Mouse (Mus musculus): Measurements from ENCODE around the gene Arl4c.

Gene Arl4c

GRCm38 (mm10) chr1:88700961-88701861, 810 bp downstream of the Arl4c start:
- DNase-seq (ENCODE audit: low spot score in 2 of 2) = peak in 1 of 2 experiments; percentile 52

GRCm38 (mm10) chr1:88699856-88700791, 1.9 kb downstream of the Arl4c start:
- DNase-seq (ENCODE audit: low spot score in 2 of 2) = peak; percentile 68 to 70

DNA sequence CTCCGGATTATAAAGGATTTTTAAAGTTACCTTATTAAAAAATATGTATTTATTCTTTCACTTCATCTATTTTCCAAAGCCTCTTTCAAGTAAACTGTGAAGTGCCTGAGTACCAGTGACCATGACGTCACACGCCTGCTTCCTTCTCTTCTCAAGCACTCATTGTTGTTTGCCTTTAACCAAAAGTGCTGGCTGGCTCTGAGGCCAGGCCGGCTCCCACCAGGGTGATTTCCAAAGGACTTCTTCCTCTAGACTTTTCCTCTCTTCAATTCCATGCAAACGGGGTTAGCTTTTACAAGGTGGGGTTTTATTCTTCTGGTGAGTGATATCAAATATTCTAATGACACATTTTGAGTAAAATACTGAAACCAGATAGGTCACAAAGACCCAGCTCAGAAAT, 2.6 kb downstream of the Arl4c start:
- no peak for DNase-seq (ENCODE audit: low spot score in 2 of 2)

- DNase-seq (ENCODE audit: low spot score in 2 of 2) = no peak
Measured at GRCm38 (mm10) chr1:88698926-88699325, 3.1 kb downstream of the Arl4c start.

DNA sequence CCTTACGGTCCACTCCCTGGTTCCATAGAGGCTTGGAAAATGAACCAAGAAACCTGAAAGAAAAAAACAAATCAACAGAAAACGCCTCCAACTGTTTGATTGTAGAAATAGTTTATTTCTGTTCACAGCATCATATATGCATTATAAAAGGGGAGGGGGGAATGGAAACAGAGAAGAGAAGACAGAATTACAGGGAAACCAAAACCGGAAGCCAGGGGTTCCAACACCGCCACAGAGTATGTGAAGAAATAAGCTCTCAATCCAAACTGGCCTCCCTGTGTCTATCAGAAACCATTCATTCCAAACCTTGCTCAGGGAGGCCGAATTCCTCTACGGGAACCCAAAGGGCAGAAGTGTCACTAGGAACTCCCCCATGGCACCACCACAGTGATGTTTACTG, 3.9 kb downstream of the Arl4c start:
- no peak for DNase-seq (ENCODE audit: low spot score in 2 of 2)

GRCm38 (mm10) chr1:88696408-88696807, 5.6 kb downstream of the Arl4c start:
- DNase-seq (ENCODE audit: low spot score in 2 of 2) = no peak

GRCm38 (mm10) chr1:88694353-88694752, 7.7 kb downstream of the Arl4c start:
- DNase-seq (ENCODE audit: low spot score in 2 of 2) = no peak

GRCm38 (mm10) chr1:88692293-88692827, 9.7 kb downstream of the Arl4c start:
- DNase-seq (ENCODE audit: low spot score in 2 of 2) = no peak

- no peak for DNase-seq (ENCODE audit: low spot score in 2 of 2)
Measured at GRCm38 (mm10) chr1:88690601-88691000, 11.4 kb downstream of the Arl4c start.

DNA sequence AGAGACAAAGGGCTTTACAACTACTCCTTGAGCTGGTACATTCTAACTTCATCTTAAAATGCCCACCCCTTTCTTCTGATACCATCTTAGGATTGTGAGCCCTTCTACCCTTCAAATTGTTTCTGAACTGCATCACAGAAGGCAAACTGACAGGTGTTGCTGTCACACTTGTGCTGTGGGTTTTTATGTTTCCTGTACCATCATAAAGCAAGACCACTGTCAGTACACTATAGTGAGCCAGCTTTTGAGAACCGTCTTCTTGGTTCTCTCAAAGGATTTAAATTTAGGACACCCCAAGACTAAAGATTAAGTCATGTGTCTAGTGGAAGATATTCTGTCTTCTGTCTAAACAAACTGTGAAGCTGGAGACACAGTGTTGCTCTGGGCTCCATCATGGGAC, 17.3 kb downstream of the Arl4c start:
- peak in 1 of 2 experiments; percentile 44 for DNase-seq (ENCODE audit: low spot score in 2 of 2)

GRCm38 (mm10) chr1:88681596-88681995, 20.4 kb downstream of the Arl4c start:
- peak; percentile 56 to 72 for DNase-seq (ENCODE audit: low spot score in 2 of 2)

- DNase-seq (ENCODE audit: low spot score in 2 of 2) = no peak
Measured at GRCm38 (mm10) chr1:88680804-88681203, 21.2 kb downstream of the Arl4c start.

GRCm38 (mm10) chr1:88678231-88678739, 23.7 kb downstream of the Arl4c start:
- DNase-seq (ENCODE audit: low spot score in 2 of 2) = no peak

GRCm38 (mm10) chr1:88670807-88671206, 31.2 kb downstream of the Arl4c start:
- DNase-seq (ENCODE audit: low spot score in 2 of 2) = no peak

DNA sequence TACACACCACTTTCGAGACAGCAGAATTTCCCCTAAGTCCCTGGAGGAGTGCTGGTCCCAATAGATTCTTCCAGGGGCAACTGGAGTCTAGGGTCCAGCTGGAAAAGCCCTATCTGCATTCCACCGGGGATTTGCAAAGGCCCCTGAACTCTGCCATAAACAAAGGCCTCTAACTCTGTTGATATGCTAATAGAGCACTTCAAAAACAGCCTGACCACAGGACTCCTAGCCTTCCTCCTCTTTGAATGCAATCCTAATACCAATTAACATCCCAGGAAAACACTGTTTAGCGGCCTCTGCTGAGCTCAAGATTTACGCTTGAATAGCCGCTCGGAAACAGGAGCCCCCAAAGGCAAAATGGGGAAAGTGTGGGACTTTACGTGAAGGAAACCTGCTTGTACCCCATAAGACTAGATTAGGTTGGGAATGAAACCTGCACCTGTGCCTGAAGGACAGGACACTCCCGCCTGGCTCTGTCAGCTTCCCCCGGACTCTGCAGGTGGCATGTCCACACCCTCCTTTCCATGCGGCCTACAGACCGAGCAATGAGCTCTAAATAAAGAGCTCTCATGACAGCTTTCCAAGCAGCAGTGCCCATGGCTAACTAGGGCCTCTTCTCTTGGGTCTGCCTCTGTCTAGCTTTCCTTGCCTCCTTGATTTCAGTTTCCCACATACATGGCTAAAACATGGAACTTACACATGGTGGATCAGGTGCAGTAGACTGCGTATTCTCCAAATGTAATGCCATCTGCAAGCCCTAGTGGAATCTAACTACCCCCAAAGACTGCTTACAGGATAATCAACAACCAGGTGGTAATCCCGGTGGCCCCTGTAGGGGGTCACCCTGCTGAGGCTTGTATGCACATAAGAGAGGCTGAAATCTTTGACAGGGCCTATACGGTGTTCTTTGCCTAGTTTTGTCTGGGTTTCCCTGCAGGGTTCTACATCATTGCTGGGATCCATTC, 32.9 kb downstream of the Arl4c start:
- DNase-seq (ENCODE audit: low spot score in 2 of 2) = no peak

DNA sequence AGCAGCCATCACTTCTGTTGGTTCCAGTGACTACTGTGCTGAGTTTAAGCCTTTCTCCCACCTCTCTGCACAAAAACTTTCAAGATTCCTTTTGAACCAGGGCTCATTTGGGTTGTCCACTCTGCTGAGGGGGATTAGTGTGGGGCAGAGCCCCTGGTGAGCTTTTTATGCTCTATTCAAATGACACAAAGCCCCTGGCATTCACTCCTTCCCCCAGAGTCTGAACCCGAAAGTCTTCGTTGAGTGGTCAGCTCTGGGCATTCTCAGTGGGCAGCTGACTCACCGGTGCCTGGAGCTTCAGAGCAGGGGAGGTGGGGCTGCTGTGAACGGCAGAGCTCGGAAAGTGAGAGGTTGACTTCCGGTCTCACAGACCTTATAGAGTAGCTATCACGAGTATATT, 33.7 kb downstream of the Arl4c start:
- no peak for DNase-seq (ENCODE audit: low spot score in 2 of 2)

GRCm38 (mm10) chr1:88664623-88665022, 37.4 kb downstream of the Arl4c start:
- no peak for DNase-seq (ENCODE audit: low spot score in 2 of 2)

DNA sequence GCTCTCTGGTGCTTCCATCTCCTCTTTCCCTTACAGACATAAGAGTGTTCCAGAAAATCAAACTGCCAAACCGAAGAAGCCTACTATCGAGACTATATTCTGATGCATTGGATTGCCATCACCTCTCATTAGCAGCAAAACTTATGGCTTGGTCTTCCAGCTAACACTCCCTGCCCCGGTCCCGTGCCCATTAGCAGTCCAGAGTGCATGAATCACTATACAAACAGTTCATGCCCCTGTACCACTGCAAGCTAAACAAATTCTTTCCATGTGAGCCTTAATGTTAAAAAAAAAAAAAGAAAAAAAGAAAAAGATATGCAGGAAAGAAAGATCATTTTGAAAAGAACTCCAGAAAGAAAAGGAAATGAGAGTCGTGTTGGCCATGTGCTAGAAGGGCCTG, 39.3 kb downstream of the Arl4c start:
- no peak for DNase-seq (ENCODE audit: low spot score in 2 of 2)

- no peak for DNase-seq (ENCODE audit: low spot score in 2 of 2)
Measured at GRCm38 (mm10) chr1:88661209-88661608, 40.8 kb downstream of the Arl4c start.

GRCm38 (mm10) chr1:88658290-88658857, 43.6 kb downstream of the Arl4c start:
- DNase-seq (ENCODE audit: low spot score in 2 of 2) = no peak
